Mouse (Mus musculus) limb, embryonic 11.5 days (tissue): ENCODE data around the gene Rint1. TPM values are rescaled to one million over a fixed set of nuclear protein-coding genes. Genes with fewer than 3 reads are reported as not detected.

ENCODE experiments used
- ATAC-seq: fragments of 200-750 bp; cut with Nextera tagmentation; 2 replicates; pipeline ENCODE4 v1.8.0; 2017; ENCODE audit warnings: low read depth; ENCODE audit not compliant: insufficient number of reproducible peaks, low FRiP score, low TSS enrichment
- DNase-seq: peaks from one replicate; pipeline ENCODE4 v3.0.0-alpha.2; 2015; ENCODE audit warnings: low spot score
- H3K27ac ChIP-seq: fragments of 300-500 bp; sonication (generic); replicated peaks from 2 replicates; pipeline ENCODE4 v1.5.1; 2014; ENCODE audit warnings: low read depth, mild to moderate bottlenecking, low read length
- H3K27me3 ChIP-seq: fragments of 300-500 bp; sonication (generic); 2 replicates; pipeline ENCODE4 v1.6.1; 2014; ENCODE audit warnings: mild to moderate bottlenecking, low read length, mixed read lengths; ENCODE audit not compliant: control insufficient read depth, insufficient read depth
- H3K36me3 ChIP-seq: fragments of 300-500 bp; sonication (generic); 2 replicates; pipeline ENCODE4 v1.6.1; 2014; ENCODE audit warnings: mild to moderate bottlenecking, low read length, moderate library complexity, mixed read lengths; ENCODE audit not compliant: control insufficient read depth, insufficient read depth
- H3K4me1 ChIP-seq: fragments of 300-500 bp; sonication (generic); 2 replicates; pipeline ENCODE4 v1.6.1; 2014; ENCODE audit warnings: low read length, mixed read lengths; ENCODE audit not compliant: control insufficient read depth, insufficient read depth
- H3K4me2 ChIP-seq: fragments of 300-500 bp; sonication (generic); 2 replicates; pipeline ENCODE4 v1.6.1; 2014; ENCODE audit warnings: low read depth, mild to moderate bottlenecking, moderate library complexity; ENCODE audit not compliant: severe bottlenecking
- H3K4me3 ChIP-seq: fragments of 300-500 bp; sonication (generic); 2 replicates; pipeline ENCODE4 v1.5.1; 2014; ENCODE audit warnings: low read depth, low read length
- H3K9ac ChIP-seq: fragments of 300-500 bp; sonication (generic); 2 replicates; pipeline ENCODE4 v1.6.1; 2014; ENCODE audit warnings: mild to moderate bottlenecking, low read length
- H3K9me3 ChIP-seq: fragments of 300-500 bp; sonication (generic); 2 replicates; pipeline ENCODE4 v1.6.1; 2016; ENCODE audit warnings: low read length; ENCODE audit not compliant: control insufficient read depth
- WGBS: fragments of 180-500 bp; shearing (Covaris S2); extraction: QIAGEN DNeasy Blood & Tissue Kit; methylation state at CpG from one replicate; pipeline ENCODE4 v1.1.7; 2014; 5-methylcytosine and 5-hydroxymethylcytosine counted together
- polyA plus RNA-seq: library from polyadenylated mRNA; unstranded; fragments of >200 nt; fragmentation: Nextera tagmentation; extraction: Ambion mirVana; gene quantifications from 2 replicates; pipeline ENCODE4 v1.2.1, GENCODE M21; 2014

The Rint1 gene
- 31.2 and 33.6 TPM in 2 replicates for polyA plus RNA-seq

DNA sequence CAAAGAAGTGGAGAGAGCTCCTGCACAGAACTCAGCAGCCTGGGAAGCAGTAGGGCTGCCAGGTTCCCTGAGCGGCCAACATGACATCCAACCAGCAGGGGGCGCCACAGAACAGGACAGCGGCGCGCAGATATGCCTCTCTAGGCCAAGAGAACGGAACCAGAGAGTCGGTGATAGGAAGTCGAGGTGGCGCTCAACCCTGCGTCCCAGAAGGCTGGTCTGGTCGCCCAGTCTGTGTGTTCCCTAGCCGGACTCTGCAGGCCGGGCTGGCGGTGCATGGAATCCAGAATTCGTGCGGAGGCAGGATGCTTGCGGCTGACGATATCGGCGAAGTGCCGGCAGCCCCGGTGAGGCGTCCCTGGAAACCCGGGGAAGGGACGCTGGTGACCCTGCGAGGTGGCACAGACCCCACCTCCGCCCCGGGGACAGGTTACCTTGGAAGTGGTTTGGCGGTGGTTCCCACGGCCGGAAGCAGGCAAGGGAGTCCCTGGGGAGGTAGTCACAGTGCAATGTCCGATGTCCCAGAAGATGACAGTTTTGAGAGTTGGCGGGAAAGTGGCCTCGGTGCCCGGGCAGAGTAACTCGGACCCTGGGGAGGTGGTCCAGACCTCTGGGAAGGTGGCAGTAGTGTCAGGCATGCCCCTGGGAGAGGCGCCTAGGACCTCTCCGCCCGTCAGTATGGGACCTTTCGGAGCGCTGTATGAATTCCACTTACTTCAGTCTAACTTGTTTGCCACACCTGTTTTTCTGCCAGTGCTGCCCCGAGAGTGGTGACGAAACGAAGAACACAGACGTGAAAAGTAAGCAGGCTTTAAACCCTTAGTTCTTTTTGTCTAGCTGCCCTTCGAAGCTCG is at the start of gene Rint1:
TSS of gene Rint1 (plus strand) at position 176 of the 854 bp plus-strand sequence.
- ATAC-seq (peak; percentile 86), DNase-seq (peak; percentile 99)
- peak within 1 kb of the TSS; percentile 85 for H3K4me3 ChIP-seq
- no peaks in the 10 kb centered on the region for H3K36me3 ChIP-seq
- peak within 1 kb of the TSS; percentile 82 for H3K9ac ChIP-seq
- H3K27ac ChIP-seq, result peak within 1 kb of the TSS; percentile 10; the same call in 1 of the 2 replicates
- H3K4me1 ChIP-seq, result peaks cover 5% of the 10 kb centered on the region; the same call in 1 of the 2 replicates
- 3% methylated on average over 47 of the region's 47 CpGs for WGBS
- H3K27me3 ChIP-seq, result no peaks in the 10 kb centered on the region
- H3K9me3 ChIP-seq, result no peaks in the 10 kb centered on the region
- H3K4me2 ChIP-seq, result peak within 1 kb of the TSS; percentile 78

DNA sequence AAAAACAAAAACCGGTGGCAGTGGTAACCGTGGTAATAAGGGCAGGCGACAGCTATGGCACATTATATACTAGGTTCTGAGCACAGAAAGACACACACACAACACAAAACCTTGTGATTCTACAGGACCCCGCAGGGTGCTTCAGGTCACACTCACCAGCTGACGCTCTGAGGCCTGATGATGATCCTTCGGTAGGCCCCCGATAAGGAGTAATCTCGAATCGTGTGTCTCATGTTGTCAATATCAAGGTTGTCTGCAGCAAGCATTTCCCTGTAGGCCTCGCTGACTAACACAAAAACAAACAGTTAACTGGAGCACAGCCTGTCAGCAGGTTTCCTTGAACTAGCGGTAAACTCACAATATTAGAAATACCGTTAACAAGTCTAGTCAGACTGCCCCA is 44.2 kb upstream of the Rint1 start:
- Histone ChIP-seq H3K27ac (no peak overlapping the region), H3K4me2 (no peak overlapping the region), H3K9ac (no peak overlapping the region), H3K4me3 (no peak overlapping the region), H3K27me3 (no peaks in the 10 kb centered on the region), H3K36me3 (peaks cover 16% of the 10 kb centered on the region), H3K9me3 (no peaks in the 10 kb centered on the region), H3K4me1 (no peaks in the 10 kb centered on the region)
- DNase-seq, result no peak
- no peak for ATAC-seq
- WGBS, result 95% methylated on average over 12 of the region's 12 CpGs

DNA sequence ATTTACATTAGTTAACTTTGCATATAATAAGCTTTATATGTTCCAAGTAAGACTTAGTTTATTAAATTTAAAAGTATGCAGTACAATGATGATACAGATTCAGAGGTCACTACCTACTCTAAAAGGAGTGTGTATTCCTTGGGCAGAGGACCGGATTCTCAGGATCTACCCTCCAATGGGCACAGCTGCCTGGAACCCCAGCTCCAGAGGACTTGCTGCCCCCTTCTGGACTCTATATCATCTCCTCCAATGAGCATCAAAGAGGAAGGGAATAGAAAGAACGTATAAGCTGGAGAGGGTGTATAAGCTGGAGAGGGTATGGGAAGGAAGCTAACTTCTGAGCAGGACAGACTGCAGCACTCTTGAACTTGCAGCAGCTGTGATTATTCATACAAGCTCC is 37.6 kb upstream of the Rint1 start:
- Histone ChIP-seq H3K9ac (no peak overlapping the region), H3K4me1 (no peaks in the 10 kb centered on the region), H3K36me3 (peaks cover 12% of the 10 kb centered on the region), H3K27me3 (no peaks in the 10 kb centered on the region), H3K4me2 (no peak overlapping the region), H3K27ac (no peak overlapping the region), H3K9me3 (no peaks in the 10 kb centered on the region), H3K4me3 (no peak overlapping the region)
- DNase-seq, result no peak
- ATAC-seq, result no peak
- 74% methylated on average over 2 of the region's 2 CpGs for WGBS

DNA sequence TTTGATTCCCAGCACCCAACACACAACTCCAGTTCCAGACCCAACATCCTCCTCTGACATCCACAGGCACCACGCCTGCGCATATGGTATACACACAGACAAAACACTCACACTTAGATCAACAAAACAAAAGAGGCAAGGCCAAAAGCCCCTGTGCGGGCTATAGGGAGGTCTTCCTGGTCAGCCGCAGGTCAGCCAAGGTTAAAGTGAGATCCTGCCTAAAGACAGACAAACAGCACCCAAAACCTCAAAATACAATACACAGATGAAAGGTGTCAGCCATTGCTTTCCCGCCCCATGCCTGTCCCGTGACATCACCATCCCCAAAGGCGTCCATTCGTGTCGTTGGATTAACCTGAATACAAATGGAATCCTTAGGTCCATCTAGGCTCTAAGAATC is 31.9 kb upstream of the Rint1 start:
- Histone ChIP-seq H3K27ac (no peak overlapping the region), H3K9me3 (no peaks in the 10 kb centered on the region), H3K36me3 (peaks cover 11% of the 10 kb centered on the region), H3K4me1 (no peaks in the 10 kb centered on the region), H3K9ac (no peak overlapping the region), H3K4me2 (no peak overlapping the region), H3K27me3 (no peaks in the 10 kb centered on the region), H3K4me3 (no peak overlapping the region)
- DNase-seq (no peak), ATAC-seq (no peak)
- WGBS, result 94% methylated on average over 9 of the region's 9 CpGs

DNA sequence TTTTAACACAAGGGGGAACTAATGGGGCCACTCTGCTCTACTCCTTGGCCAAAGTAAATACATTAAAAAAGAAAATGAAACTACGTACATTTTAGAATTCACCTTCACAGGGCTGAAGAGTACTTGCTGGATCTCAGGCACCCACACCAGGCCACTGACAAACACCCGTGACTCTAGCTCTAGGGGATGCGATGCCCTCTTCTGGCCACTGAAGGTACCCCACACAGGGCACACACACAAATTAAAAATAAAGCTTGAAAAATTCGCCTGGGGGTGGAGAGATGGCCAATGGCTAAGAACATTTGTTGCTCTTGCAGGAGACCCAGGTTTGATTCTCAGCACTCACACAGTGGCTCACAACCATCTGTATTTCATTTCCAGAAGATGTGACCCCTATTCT is 31.1 kb upstream of the Rint1 start:
- H3K4me2 ChIP-seq, result no peak overlapping the region
- 96% methylated on average over 4 of the region's 4 CpGs for WGBS
- H3K27me3 ChIP-seq, result no peaks in the 10 kb centered on the region
- ATAC-seq (no peak), DNase-seq (no peak)
- peaks cover 7% of the 10 kb centered on the region for H3K36me3 ChIP-seq
- H3K4me3 ChIP-seq, result no peak overlapping the region
- H3K9me3 ChIP-seq, result no peaks in the 10 kb centered on the region
- H3K9ac ChIP-seq, result no peak overlapping the region
- H3K4me1 ChIP-seq, result no peaks in the 10 kb centered on the region
- H3K27ac ChIP-seq, result no peak overlapping the region

DNA sequence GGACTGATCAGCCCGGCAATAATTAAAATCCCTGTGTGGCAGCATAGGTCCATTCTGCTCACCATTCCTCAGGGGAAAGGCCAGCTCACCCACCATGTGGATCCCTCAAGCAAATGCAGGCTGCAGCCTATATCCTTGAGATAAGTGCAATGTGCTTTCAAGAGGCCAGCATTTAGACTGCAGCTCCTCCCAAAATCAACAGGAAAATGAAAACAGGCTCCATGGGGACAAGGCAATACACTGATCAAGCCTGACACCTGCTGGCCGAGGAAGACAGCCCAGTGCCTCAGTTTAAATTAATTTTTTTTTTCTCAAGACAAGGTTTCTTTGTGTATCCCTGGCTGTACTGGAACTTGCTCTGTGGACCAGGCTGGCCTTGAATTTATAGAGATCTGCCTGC is 28.9 kb upstream of the Rint1 start:
- H3K27ac ChIP-seq, result no peak overlapping the region
- H3K9me3 ChIP-seq, result no peaks in the 10 kb centered on the region
- H3K36me3 ChIP-seq, result peaks cover 10% of the 10 kb centered on the region
- no peak overlapping the region for H3K4me2 ChIP-seq
- DNase-seq (peak; percentile 62), ATAC-seq (no peak)
- no peak overlapping the region for H3K4me3 ChIP-seq
- no peaks in the 10 kb centered on the region for H3K27me3 ChIP-seq
- H3K4me1 ChIP-seq, result no peaks in the 10 kb centered on the region
- H3K9ac ChIP-seq, result no peak overlapping the region
- 67% methylated on average over 2 of the region's 2 CpGs for WGBS

DNA sequence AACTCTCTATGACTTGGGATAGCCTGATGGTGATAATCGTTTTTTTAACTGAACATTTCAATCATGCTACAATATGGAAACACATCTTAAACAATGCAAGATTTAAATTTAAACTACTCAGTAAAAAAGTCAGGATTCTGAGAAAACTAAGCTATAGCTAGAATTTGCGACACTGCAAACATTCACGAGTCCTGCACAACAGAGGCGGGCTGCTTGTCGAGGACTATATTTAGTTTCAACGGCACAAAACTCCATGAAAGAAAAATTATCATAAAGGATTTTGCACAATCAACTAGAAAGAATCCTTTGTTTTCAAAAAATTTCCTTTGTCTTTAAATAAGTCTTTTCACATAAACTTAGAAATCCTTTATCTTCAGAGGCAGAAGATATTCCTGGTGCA is 25.0 kb upstream of the Rint1 start:
- WGBS, result 92% methylated on average over 6 of the region's 6 CpGs

DNA sequence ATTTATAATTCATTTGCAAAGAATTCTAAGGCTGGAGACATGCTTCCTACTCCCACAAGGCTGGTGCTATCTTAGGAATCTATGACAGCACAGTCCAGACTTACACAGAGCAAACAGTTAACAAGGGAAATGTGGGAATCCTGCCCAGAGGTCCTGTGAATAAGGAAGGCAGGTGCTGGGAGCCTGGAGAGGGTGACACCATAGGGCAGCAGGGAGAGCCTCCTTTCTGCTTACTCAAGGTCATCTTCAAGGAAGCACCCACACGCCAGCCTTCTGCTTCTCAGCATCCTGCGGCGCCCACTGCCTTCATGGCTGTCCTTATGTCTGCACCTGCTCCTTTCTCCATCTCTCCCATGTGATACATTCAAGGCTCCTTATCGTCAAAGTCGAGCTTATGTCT is 23.0 kb upstream of the Rint1 start:
- no peaks in the 10 kb centered on the region for H3K27me3 ChIP-seq
- no peak overlapping the region for H3K4me2 ChIP-seq
- H3K27ac ChIP-seq, result no peak overlapping the region
- H3K9ac ChIP-seq, result no peak overlapping the region
- ATAC-seq, result no peak
- 97% methylated on average over 5 of the region's 5 CpGs for WGBS
- H3K9me3 ChIP-seq, result no peaks in the 10 kb centered on the region
- peaks cover 12% of the 10 kb centered on the region for H3K36me3 ChIP-seq
- H3K4me1 ChIP-seq, result no peaks in the 10 kb centered on the region
- no peak overlapping the region for H3K4me3 ChIP-seq
- DNase-seq, result no peak

More for the DNA sequence above, 25.0 kb upstream of the Rint1 start:
- Histone ChIP-seq H3K4me3 (no peak overlapping the region), H3K4me2 (no peak overlapping the region), H3K36me3 (peaks cover 12% of the 10 kb centered on the region), H3K4me1 (no peaks in the 10 kb centered on the region), H3K9ac (no peak overlapping the region), H3K9me3 (no peaks in the 10 kb centered on the region), H3K27me3 (no peaks in the 10 kb centered on the region), H3K27ac (no peak overlapping the region)
- ATAC-seq (no peak), DNase-seq (no peak)
